Mouse (Mus musculus): ENCODE data around the gene Ccdc155.

The Ccdc155 gene

DNA sequence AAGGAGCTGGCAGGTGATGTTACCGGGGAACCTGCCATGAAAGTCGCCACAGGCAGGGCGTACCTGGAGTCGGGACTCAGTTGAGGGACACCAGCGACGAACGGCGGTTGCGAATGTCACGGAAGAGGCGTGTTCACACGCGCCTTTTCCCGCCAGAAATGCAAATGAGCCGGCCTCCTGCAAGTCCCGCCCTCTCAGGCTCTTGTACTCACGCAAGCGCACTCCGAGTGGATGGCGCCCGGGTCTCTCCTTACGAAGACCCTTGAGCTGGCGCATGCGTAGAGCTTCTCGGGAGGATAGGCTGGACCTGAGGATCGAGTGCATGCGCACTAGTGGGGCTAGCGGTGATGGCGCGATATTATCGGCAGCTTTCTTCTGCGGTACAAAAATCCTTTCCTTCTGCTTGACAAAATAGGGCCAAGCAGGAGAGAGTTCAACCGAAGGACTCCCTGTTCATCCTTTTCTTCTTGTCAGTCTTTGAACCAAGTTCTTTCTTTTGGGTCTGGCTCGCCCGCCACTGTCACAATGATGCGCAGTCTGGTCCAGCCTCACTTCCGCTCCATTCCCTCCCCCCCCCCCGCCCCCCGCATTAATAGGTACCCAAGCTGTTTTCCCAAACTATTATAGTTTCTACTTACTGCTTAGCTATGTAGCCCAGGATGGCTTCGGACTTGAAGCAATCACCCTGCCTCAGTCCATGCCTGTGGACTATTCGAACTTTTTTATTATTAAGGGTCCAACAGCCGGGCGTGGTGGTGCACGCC, at the start of gene Ccdc155:
TSS of gene Ccdc155 (minus strand) at position 513 of the 764 bp plus-strand sequence.
- peak; percentile 52 to 83 for DNase-seq (ENCODE audit: low spot score in 2 of 2)

DNA sequence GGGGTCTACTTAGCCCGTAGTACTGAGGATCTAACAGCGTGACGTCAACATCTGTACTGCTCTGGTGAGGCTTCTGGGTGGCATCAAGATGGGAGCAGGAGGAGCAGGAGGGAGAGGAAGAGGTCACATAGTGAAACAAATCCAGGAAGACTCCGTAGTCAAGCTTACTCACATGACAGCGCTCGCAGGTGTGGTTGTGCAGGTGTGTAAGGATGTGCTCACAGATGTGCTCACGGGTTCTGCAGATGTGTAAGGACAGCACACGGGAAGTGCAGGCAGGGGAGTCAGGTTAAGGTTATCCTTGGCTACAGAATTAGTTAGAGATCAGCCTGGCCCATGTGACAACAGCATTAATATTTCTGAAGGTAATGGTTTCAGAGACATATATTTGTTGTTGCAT, 49.1 kb upstream of the Ccdc155 start:
- DNase-seq (ENCODE audit: low spot score in 2 of 2) = no peak

DNA sequence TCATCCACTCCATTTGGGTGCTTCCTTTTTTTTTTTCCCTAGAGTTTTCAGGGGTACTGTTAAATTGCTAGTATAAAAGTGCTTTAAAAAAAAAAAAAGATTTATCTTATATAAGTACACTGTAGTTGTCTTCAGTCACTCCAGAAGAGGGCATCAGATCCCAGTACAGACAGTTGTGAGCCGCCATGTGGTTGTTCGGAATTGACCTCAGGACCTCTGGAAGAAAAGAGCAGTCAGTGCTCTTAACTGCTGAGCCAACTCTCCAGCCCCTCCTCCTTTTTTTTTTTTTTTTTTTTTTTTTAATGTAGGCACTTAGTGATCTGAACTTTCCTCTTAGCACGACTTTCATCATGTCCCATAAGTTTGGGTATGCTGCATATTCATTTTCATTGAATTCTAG, 43.0 kb upstream of the Ccdc155 start:
- DNase-seq (ENCODE audit: low spot score in 2 of 2) = no peak

DNA sequence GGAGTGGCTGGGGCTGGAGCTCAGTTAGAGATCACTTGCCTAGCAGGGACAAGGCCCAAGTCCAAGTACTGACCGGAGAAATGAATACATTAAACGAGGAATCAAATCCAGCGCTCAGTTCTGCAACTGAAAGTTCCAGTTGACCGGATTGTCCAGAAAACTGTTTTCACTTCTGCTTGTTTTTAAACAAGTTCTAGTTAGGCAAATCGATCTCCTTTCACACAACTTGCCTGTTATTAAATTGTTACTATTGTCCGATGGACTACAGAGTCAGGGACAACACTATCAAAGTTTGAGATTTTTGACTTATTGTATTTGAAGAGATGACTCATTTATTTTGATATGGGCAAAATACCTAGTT, 36.7 kb upstream of the Ccdc155 start:
- no peak for DNase-seq (ENCODE audit: low spot score in 2 of 2)

DNA sequence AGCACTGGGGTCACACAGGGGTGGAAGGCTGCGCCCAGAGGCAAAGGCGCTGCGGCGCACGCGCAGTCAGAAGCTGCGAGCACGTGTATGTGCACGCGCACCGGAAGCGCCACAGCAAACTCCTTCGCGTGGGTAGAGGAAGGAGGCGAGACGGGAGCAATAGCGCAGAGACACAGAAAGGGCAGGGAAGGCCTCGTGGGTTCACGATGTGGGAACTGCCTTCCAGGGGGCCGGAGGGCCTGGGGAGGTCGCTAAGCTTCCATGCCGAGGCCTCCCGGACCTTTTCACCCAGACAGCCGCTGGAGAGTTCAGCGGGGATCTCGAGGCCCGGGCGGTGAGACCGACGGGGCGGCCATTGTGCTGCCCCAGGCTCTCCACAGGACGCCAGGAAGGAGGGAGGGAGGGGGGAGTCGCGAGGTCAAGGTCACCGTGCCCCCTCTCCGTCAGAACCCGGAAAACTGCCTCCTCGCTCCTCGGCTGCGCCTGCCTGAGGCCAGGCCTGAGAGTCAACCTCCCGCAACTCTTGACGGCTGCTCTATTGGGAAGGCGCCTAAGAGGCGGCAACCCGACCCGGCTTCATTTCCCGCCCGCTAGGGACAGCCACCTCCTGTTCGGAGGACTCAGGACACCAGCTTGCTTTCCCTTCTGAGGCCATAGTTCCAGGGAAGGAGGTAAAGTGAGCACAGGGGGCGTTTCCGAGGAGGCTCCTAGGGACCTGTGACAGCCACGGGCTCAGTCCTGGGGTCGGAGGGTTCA, 36.1 kb upstream of the Ccdc155 start, which contains the start of gene Slc6a16:
TSS of gene Slc6a16 (plus strand) at position 453 of the 756 bp plus-strand sequence.
- no peak for DNase-seq (ENCODE audit: low spot score in 2 of 2)

DNA sequence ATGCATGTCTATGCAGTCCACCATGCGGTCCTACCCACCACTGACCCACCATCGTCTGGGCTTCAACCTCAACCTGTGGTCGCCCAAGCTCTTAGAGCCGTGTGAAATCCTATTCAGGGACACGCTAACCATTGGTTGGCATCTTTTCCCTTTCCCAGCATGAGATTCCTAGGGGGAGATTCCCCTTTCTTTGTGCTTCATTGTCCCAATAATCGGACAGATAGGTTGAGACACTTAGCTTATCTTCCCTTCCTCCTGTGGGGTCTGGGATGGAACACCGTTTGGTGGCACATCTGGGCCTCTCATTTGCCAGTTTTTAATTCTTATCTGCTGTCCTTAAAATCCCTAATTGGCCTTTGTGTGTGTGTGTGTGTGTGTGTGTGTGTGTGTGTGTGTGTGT, 35.4 kb upstream of the Ccdc155 start:
- DNase-seq (ENCODE audit: low spot score in 2 of 2) = no peak

DNA sequence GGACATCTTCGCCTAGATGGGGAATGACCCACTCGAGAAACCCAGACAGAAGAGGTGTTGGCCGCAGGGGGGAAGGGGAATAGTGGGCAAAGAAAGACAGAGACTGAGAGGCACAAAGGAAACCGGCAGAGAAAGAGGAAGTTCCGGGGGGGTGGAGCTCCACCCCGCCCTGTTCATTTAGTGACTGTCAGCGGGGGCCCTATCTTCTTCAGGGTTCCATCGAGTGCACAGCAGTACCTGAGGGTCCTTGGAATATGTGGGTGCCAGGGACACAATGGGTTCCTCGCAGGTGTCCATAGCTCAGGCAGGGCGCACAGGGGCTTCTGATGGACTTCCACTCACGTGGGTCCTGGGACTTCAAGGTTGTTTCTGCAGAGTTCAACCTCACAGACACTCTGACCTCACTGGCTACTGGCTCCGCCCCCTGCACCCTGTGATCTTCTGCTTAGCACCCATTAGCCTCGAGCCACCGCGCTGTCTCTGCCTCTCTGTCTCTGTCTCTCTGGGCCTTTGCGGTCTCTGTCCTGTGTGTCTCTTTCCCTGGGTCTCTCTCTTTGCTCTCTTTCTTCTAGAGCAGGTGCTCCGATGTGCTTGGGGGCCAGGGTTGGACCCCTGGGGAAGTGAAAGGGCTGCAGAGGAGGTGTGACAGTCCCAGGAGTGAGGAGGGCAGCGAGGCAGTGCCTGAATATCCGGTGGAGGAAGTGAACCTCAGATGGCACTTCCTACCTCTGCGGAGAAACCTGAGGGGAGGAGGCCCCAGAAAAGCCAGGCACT, 34.2 kb upstream of the Ccdc155 start, which contains the start of gene Cd37:
TSS of gene Cd37 (minus strand) at position 393 of the 774 bp plus-strand sequence.
- no peak for DNase-seq (ENCODE audit: low spot score in 2 of 2)

DNA sequence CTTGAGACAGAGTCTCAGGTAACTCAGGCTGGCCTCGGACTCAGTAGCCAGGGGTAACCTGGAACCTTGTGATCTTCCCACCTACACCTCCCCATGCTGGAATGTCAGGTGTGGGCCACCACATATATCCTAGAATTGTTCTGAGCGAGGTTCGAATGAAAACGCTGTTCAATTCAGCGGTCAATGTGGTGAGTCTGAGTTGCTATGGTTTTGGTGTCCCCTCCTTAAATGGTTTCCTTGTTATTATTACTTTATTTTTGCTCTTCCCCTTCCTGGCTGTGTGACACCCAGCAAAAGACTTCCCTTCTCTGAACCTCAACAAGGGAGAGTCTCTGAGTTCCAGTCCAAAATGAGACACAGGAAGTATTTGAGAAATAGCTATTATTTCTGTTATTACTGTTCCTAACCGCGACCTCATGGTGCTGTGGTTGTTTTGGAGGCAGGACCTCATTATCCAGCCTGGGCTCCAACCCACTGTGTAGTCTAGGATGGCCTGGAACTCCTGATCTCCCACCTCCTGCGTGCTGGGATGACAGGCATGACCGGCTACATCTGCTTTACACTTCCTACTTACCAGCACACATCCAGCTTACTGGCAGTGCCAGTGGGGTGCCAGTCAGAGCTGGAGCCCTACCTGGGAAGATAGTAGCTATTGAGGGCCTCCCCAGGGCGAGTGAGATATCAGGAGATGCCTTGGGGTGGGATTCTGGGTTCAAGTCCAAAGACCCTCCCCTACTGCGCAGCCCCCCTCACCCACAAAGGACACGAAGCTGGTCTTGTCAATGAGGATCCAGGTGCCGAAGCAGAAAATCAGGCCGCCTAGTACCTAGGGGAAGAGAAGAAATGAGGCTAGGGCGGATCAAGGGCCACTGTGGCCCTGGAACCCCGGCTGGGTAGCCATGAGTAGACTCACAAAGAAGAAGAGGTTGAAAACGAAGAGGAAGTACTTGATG, 33.3 kb upstream of the Ccdc155 start:
- no peak for DNase-seq (ENCODE audit: low spot score in 2 of 2)

DNA sequence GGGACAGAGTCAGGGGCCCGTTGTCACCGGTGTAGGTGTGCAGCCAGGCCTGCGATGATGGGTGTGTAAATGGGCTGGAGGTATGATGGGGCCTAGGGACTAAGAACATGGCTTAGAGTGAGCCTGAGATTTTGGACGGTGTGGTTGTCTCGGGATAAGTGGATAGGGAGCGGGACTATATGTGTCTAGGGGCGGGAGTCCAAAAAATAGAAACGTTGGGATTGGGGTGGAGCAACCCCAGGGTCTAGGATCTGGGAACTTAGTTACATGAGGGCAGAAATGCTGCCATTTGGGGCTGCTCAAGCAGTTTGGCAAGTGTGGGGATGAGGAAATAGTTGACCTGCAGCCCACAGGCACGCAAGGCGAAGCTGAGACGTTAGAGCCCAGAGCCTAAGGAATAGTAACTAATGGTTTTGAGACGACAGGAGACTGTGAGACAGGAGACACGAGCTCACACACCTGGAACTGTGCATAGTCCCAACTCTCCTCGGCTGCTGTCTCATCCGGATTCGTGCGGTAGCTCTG, 31.0 kb upstream of the Ccdc155 start:
- no peak for DNase-seq (ENCODE audit: low spot score in 2 of 2)

DNA sequence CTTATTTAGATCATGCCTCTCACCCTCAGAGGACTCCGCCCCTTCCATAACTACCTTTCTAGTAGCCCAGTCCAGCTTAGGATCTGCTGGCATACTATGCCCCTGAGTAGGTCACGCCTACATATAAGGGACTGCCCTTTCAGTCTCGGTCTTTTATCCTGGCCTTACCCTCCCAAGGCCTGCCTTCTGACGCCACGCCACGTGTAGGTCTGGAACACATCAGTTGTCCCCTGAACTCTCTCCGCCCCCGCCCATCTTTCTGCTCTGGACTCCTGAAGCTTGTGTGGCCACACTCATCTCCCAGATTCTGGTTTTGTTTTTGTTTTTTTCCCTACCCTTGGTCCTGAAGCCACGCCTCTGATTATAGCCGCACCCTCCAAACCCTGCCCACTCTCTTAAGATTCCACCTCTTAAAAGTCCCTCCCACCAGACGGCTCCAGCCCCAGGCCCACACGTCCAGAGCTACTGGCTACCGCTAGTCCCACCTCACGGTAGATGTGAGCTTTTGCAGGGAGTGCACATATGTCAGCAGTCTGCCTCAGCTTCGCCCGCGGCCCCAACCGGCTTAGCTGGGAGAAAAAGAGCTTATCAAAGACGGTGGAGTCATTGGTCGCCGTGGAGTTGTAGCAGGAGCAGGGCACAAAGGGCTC, 30.4 kb upstream of the Ccdc155 start:
- DNase-seq (ENCODE audit: low spot score in 2 of 2) = peak in 1 of 2 experiments; percentile 46

DNA sequence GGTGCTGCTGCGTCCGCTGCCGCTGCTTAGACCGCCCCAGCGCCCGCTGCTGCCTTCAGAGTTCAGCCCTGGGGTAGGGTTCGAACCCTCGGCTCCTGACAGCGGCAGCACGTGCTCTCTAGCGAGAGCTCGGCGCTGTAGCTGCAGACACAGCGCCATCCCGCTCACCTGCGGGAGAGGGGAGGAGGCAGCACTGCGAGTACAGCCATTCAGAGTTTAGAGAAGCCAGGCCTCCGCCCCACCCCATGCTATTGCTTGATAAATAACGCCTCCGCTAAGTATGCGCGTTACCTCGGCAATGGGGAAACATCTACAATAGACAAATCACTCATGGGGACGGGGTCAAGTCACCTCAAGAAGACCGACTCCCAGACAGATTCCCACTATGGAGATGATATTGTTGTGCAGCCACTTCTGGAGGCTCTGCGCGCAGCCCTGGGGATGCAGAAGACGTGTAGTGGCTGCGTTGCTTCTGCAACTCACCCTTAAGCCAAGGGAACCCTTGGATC, 29.7 kb upstream of the Ccdc155 start:
- DNase-seq (ENCODE audit: low spot score in 2 of 2) = no peak

DNA sequence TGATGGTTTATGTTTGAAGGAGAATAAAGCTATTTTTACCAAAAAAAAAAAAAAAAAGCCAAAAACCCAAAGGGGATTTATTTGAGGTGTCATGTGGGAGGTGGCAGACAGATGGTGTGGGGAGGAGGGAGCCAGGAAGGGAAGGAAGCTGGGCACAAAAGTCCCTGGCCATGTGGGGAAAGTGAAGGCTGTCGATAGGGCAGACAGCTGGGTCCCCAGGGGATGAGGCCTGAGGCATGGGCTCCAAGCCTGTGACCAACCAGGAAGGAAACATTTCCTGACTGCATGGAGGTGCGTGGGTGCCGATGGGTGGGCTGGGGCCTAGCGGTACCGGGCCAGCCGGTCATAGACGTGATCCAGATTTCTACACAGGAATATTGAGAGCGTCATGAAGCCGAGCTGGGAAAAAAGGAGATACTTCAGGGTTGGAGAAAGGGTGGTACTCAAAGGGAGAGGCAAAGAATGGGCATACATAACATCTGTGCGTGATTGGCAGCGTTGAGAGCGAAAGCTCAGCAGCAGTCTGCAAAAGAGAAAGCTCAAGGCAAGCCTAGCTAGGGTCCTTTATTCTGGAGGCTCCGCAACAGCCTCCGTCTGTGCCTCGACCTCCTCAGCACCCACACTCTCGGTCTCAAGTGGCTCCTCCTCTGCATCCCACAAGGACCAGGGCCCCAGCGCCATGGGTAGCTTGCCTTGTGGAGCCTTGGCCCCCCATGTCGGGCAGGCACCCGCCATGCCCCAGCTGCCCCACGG, 29.1 kb upstream of the Ccdc155 start:
- no peak for DNase-seq (ENCODE audit: low spot score in 2 of 2)

DNA sequence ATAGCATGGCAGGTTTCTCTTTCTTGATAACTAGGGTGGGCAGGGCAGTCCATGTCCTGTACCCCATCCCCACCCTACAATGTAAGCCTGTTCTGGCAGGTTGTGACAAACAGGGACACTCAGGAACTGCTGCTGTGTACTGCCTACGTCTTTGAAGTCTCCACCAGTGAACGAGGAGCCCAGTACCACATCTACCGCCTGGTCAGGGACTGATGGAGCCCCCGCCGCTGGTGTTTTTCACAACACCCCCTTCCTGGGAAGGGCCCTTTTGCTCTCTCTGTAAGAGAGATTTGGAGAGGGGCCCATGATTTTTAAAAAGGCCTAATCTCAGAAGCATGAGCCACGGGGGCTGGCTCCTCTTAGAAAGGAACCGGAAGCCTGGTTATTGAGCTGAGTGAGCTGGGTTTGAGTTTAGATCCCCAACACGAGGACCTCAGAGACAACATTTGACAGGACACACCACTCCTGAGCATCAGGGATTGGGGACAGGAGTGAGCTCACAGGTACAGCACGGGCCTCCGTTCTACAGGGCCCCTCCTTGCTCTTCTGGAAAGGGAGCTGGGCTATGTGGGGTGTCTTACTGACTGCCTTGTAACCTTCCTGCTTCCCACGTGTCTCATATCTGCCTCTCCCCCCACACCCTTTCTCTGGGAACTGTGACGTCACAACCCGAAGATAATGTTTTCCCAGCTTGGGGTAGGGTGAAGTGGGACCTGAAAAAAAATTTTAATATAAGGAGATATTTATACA, 28.2 kb upstream of the Ccdc155 start:
- DNase-seq (ENCODE audit: low spot score in 2 of 2) = no peak

DNA sequence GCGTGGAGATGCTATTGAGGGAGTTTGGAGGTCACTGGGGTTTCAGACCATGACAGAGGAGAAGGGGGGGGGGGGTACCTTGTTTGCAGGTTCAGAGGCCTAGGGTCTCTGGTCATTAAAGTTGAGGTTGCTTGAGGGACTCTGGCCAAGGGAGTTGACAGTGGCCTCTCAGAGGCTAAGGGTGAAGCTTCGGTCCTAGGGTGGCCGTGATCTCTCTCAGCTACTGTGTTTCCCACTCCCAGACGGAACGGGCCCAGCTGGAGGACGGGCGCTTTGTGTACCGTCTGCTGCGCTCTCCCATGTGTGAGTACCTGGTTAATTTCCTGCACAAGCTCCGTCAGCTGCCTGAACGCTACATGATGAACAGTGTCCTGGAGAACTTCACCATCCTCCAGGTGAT, 27.2 kb upstream of the Ccdc155 start:
- no peak for DNase-seq (ENCODE audit: low spot score in 2 of 2)

DNA sequence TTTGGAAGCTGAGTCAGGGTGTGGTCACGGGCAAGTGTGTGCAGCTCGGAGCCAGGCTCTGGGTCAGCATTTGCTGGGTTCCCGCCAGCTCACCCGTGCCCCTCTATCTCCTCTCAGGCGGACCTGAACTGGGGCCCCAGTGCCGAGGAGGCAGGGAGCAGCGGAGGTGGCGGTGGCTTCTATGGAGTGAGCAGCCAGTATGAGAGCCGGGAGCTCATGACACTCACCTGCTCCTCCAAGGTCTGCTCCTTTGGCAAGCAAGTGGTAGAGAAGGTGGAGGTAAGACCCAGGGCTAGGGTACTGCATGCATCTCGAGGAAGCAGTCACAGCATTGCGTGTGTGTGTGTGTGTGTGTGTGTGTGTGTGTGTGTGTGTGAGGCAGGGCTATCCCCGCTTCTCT, 26.5 kb upstream of the Ccdc155 start:
- no peak for DNase-seq (ENCODE audit: low spot score in 2 of 2)

DNA sequence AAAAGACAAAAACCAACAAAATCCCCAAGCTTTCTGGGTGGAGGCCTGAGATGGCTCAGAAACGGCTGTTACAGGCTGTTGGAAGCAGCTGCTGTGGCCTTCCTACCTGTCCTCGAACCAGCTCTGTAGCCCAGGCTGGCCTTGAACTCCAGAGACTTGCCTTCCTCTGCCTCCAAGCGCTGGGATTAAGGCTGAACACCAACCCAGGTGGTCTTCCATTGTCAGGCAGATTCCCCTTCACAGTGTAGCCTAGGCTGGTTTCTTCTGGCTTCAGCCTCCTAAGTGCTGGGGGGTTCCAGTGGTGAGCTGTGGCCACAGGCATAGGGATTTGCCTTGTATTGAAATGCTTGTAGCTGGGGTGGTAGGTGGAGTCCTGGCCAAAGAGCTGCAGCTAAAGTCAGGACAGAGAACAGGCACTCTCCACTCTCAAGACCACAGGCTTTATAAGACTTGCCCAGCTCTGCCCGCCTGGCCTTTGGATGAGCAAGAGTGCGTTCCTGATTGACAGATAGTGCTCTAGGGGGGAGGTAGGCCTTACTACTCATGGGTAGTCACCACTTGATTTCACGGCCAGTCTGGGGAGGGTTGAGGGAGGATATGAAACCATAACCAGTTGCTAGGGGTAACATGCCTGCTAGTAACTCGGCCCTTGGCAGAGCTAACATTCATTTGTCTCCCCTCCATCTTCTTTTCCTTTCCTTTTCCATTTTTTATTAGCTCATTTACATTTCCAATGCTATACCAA, 24.9 kb upstream of the Ccdc155 start:
- DNase-seq (ENCODE audit: low spot score in 2 of 2) = no peak

DNA sequence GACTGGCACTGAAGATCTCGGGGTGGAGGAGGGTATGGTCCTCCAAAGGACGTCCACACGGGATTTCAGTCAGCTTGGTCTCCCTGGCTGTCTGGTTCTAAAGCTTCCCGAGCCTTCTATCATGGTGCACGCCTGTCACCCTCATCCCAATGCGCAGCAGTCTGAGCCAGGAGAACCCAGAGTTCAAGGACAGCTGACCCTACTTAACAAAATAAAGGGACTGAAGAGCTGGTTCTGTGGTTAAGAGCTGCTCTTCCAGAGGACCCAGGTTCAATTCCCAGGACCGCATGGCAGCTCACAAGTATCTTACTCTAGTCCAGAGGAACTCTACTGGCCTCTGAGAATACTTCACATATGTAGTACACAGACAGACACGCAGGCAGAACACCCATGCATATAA, 24.4 kb upstream of the Ccdc155 start:
- DNase-seq (ENCODE audit: low spot score in 2 of 2) = no peak

DNA sequence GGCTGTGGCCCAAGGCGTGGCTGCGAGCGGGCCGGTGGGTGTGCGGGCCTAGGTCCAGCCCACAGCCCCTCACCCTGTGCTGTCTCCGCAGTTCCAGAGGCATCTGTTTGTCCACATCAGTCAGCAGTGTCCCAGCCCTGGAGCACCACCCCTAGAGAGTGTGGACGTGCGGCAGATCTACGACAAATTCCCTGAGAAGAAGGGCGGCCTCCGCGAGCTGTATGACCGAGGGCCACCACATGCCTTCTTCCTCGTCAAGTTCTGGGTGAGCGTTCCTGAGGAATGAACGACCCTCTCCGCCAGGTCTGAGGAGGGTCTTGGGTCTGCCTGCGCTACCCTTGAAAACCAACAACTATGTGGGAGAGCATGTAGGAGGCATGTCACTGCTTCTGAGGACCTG, 23.9 kb upstream of the Ccdc155 start:
- no peak for DNase-seq (ENCODE audit: low spot score in 2 of 2)

All from urinary bladder, postnatal 36 days (tissue).